8 mouse cellular contexts compared by ENCODE assay signal in genomic region chr8:61224380-61225092, GRCm38 (mm10). TPM values are rescaled to one million over a fixed set of nuclear protein-coding genes. Genes with fewer than 3 reads are reported as not detected.
DNase-seq lines count a peak whose midpoint lies in the region; ATAC-seq and TF ChIP-seq lines count a peak whose summit lies in the region.

No protein-coding gene starts in this region.

- no peak for TF ChIP-seq POLR2A in brain, embryonic 14.5 days (IDR thresholded peaks at IDR 0.05; ENCODE audit: borderline replicate concordance, extremely low read depth, insufficient read depth, insufficient read length, poor library complexity, severe bottlenecking)

- H3K4me2 ChIP-seq in forebrain, embryonic 14.5 days (ENCODE audit: low read length) = peak overlapping the region; percentile 84
- peak overlapping the region; percentile 44 for H3K4me2 ChIP-seq in hindbrain, embryonic 11.5 days (replicated peaks; ENCODE audit: low read depth, low read length)

- H3K4me1 ChIP-seq in forebrain, embryonic 14.5 days (ENCODE audit: control insufficient read depth, insufficient read depth, low read length) = peaks cover 29% of the 10 kb centered on the region
- H3K4me1 ChIP-seq in hindbrain, embryonic 11.5 days (replicated peaks; ENCODE audit: control insufficient read depth, insufficient read depth, low read length) = no peaks in the 10 kb centered on the region

- H3K27me3 ChIP-seq in forebrain, embryonic 14.5 days (replicated peaks; ENCODE audit: control insufficient read depth, insufficient read depth, low read length) = no peaks in the 10 kb centered on the region
- H3K27me3 ChIP-seq in hindbrain, embryonic 11.5 days (ENCODE audit: control insufficient read depth, insufficient read depth, low read length) = no peaks in the 10 kb centered on the region

- intact Hi-C loops in left cerebral cortex, adult 2 months (cut with DNase I) = loop anchor here (1.0 to 5.0 kb wide), 8 partner anchors 35 to 263 kb away; partner anchors contain the start of genes Cbr4 and Nek1

- H3K36me3 ChIP-seq in forebrain, embryonic 14.5 days (ENCODE audit: control insufficient read depth, insufficient read depth, low read length) = peaks cover 6% of the 10 kb centered on the region; the same call in 1 of the 2 replicates
- no peaks in the 10 kb centered on the region for H3K36me3 ChIP-seq in hindbrain, embryonic 11.5 days (ENCODE audit: control insufficient read depth, insufficient read depth, low read length)
- no peaks in the 10 kb centered on the region for H3K36me3 ChIP-seq in macrophage (ENCODE audit: inconsistent target)

- H3K79me2 ChIP-seq in macrophage (ENCODE audit: inconsistent target) = no peaks in the 10 kb centered on the region

- H3K9ac ChIP-seq in forebrain, embryonic 14.5 days (ENCODE audit: low read length) = peak overlapping the region; percentile 90
- H3K9ac ChIP-seq in hindbrain, embryonic 11.5 days (ENCODE audit: low read depth, low read length) = peak overlapping the region; percentile 66

- no peak for TF ChIP-seq CTCF in brain, embryonic 14.5 days (IDR thresholded peaks at IDR 0.05; ENCODE audit: borderline replicate concordance, extremely low read depth, insufficient read depth, insufficient read length)
- TF ChIP-seq CTCF in left cerebral cortex, adult 2 months (IDR thresholded peaks at IDR 0.05) = peak; percentile 13

- peak overlapping the region; percentile 81 for H3K4me3 ChIP-seq in forebrain, embryonic 14.5 days (ENCODE audit: low read depth, low read length)
- H3K4me3 ChIP-seq in hindbrain, embryonic 11.5 days (ENCODE audit: low read depth, low read length) = peak overlapping the region; percentile 61
- H3K4me3 ChIP-seq in left cerebral cortex, adult 2 months = peak overlapping the region; percentile 93
- peak overlapping the region; percentile 45 for H3K4me3 ChIP-seq in macrophage (ENCODE audit: inconsistent target)

- DNase-seq in MN1 (ENCODE audit: low spot score) = peak; percentile 72
- peak; percentile 78 for DNase-seq in brain, embryonic 14.5 days (ENCODE audit: low read depth)
- DNase-seq in forebrain, embryonic 14.5 days (ENCODE audit: low spot score) = peak; percentile 68
- peak; percentile 73 for DNase-seq in hindbrain, embryonic 11.5 days (ENCODE audit: low spot score)
- DNase-seq in left cerebral cortex, adult 2 months (ENCODE audit: extremely low spot score in 1 of 2, low spot score in 2 of 2) = peak; percentile 60 to 62
- DNase-seq in right cerebral cortex, postnatal 10 days (ENCODE audit: low spot score in 2 of 2) = peak; percentile 67 to 68
- DNase-seq in urinary bladder, postnatal 36 days (ENCODE audit: low spot score in 2 of 2) = peak; percentile 43 to 51

- H3K27ac ChIP-seq in forebrain, embryonic 14.5 days (ENCODE audit: low read depth, low read length) = peak overlapping the region; percentile 85
- H3K27ac ChIP-seq in hindbrain, embryonic 11.5 days (ENCODE audit: low read depth, low read length) = peak overlapping the region; percentile 75
- H3K27ac ChIP-seq in left cerebral cortex, adult 2 months = peak overlapping the region; percentile 87
- no peak overlapping the region for H3K27ac ChIP-seq in macrophage

- WGBS in forebrain, embryonic 14.5 days = 1% methylated on average over 39 of the region's 41 CpGs
- WGBS in hindbrain, embryonic 11.5 days = under 1% methylated on average over 39 of the region's 41 CpGs
- WGBS in macrophage (ENCODE audit: missing documents) = 2% methylated on average over 39 of the region's 41 CpGs

- peak; percentile 74 for ATAC-seq in forebrain, embryonic 14.5 days
- ATAC-seq in hindbrain, embryonic 11.5 days (ENCODE audit: low FRiP score) = peak; percentile 82

- no peaks in the 10 kb centered on the region for H3K9me3 ChIP-seq in forebrain, embryonic 14.5 days (replicated peaks; ENCODE audit: control insufficient read depth, low read length)
- no peaks in the 10 kb centered on the region for H3K9me3 ChIP-seq in hindbrain, embryonic 11.5 days (ENCODE audit: control insufficient read depth, low read length)

RNA-seq across cellular contexts. Expression of gene Sh3rf1, which starts 0.9 kb away (rescaled TPM):
- polyA plus RNA-seq in brain, embryonic 14.5 days (2012; rRNA removed) = 25.3 and 33.3 TPM in 2 replicates
- polyA plus RNA-seq in forebrain, embryonic 14.5 days (2014; fragmentation: Nextera tagmentation; extraction: Ambion mirVana) = 27.1 and 30.9 TPM in 2 replicates
- 24.0 and 25.3 TPM in 2 replicates for polyA plus RNA-seq in hindbrain, embryonic 11.5 days (2014; fragmentation: Nextera tagmentation; extraction: Ambion mirVana)
- 10 to 100 TPM; 37.5 to 40.7 TPM for total RNA-seq in left cerebral cortex, adult 2 months (2021)
- total RNA-seq in macrophage (2018; cell fraction: chromatin; rRNA removed) = 1 to 10 TPM in 24 of 26 experiments, under 1 TPM in 2; 0.53 to 9.8 (median 4.7) TPM
- total RNA-seq in macrophage (2018; cell fraction: cytosol; rRNA removed) = 1 to 10 TPM in 25 of 26 experiments, under 1 TPM in 1; 0.91 to 3.3 (median 1.8) TPM
- 10 to 100 TPM in 1 of 26 experiments, 1 to 10 TPM in 25; 1.2 to 14.0 (median 3.1) TPM for total RNA-seq in macrophage (2018; cell fraction: nucleus; rRNA removed)
- polyA plus RNA-seq in macrophage (2018) = 0.94 to 2.8 TPM (median 1.5 TPM) in 3 replicates
